Mouse (Mus musculus): ENCODE data around the gene Lrrc29. TPM values are rescaled to one million over a fixed set of nuclear protein-coding genes. Genes with fewer than 3 reads are reported as not detected.
"Not testable (repeated sequence)": the region's sequence is repeated elsewhere in the genome, so short reads cannot be mapped to it uniquely, and the experiment has no call there.

Lrrc29 gene
- total RNA-seq, 2 experiments from 2014 or later = 5.4 to 5.6 TPM

DNA sequence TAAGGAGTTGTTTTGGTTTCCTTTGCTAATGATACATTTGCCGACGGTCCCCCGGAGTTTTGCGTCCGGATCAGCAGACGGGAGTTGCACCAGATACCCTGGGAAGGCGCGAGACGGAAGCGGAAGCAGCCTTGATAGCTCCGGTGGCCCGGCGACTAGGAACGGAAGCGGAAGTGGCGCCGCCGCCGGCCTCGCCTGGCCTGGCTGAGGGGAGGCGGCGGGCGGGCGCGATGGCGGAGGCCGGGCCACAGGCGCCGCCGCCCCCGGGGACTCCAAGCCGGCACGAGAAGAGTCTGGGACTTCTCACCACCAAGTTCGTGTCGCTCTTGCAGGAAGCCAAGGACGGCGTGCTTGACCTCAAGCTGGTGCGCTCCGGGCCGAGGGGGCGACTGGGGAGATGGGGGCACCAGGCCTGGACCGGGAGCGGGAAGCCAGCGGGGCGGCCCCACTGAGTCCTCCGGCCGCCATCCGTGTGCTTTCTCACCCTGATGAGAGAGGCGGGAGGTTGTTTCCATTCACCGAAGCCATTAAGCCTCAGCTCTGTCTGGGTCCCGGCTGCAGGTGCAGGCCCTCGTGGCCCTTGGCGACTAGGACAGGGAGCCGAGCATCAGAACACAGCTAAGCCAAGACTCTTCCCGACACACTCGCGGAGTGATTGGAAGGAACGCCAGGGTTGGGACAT lies 28.4 kb downstream of the Lrrc29 start, which contains the start of gene E2f4:
E2f4 (plus strand) TSS at position 153 of the 682 bp plus-strand sequence.
- DNase-seq (ENCODE audit: extremely low spot score in 1 of 2, low spot score in 2 of 2) = peak; percentile 87 to 96
- intact Hi-C loops (cut with DNase I) = loop anchor here (10.0 kb wide), 1 partner anchor 643 kb away; no protein-coding TSS in a partner anchor

DNA sequence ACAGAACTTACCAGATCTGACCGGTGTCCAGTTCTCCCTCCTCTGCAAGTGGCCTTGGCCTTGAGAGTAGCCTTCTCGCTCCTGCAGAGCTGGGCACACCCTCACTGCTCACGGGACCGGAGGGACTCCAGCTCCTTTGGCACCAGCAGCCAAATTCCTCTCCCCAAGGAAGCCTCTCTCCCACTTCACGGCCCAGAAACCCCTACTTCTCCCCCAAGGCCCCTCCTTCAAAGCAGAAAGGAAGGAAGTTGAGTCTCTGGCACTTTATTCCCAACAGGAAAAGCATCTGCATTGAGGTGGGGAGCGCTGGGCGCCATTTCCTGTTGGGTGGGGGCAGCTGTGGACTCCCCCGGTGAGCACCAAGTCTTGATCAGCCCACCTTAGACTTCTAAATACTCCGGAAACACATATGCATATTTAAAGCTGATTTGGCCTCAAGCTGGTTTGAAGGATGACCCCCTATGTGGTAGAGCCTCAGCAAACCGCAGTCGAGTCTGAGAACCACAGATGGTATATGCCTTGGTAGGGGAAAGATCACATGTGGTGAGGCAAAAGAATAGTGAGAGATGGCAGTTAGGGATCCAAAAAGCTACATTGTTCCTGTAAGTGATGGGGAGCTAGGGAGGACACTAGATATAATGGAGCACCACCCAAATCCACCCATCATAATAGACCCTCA lies 30.0 kb downstream of the Lrrc29 start, which contains the start of gene Exoc3l:
Exoc3l (minus strand) TSS at position 207 of the 679 bp plus-strand sequence.
- intact Hi-C loops (cut with DNase I) = loop anchor here (10.0 kb wide), 1 partner anchor 641 kb away; no protein-coding TSS in a partner anchor

DNA sequence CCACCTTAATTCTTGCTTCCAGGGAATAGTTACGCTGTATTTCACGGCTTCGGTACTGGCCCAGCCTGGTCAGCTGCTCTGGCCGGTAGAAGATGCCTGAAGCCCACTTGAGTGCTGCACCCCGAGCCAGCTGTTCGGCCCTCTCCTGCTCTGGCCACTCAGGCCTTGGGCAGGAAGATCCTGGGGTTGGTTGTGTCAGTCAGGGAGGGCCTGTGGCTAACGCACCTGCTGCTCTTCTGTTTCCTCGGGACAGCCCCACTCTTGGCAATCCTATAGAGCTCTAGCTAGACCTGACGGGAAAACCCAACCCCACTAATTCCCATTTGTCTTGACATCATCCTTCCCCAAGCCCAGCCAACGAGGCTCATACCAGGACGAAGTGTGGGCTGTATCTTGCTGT lies 30.8 kb downstream of the Lrrc29 start:
- no peak for DNase-seq (ENCODE audit: extremely low spot score in 1 of 2, low spot score in 2 of 2)
- intact Hi-C loops (cut with DNase I) = loop anchor here (10.0 kb wide), 1 partner anchor 640 kb away; no protein-coding TSS in a partner anchor

More for the DNA sequence above, 30.0 kb downstream of the Lrrc29 start, which contains the start of gene Exoc3l:
- no peak for DNase-seq (ENCODE audit: extremely low spot score in 1 of 2, low spot score in 2 of 2)

DNA sequence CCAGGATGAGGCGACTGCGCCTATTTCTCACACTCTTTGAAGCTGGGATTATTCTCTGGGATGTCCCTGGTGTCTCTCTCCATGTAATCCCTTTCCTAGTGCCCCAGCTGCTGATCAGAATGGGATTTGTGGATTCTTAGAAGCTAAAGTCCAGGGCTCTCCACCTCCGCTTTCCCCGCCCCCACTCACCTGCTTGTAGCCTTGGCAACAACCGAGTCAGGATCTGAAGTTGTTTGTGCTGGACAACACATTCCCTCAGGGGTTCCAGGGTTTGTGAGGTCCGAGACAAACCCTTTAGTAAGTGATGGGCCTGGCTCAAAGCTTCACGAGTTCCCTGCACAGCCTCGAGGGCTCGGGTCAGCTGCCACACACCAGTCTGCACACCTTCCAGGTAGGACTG lies 31.3 kb downstream of the Lrrc29 start:
- intact Hi-C loops (cut with DNase I) = loop anchor here (10.0 kb wide), 1 partner anchor 640 kb away; no protein-coding TSS in a partner anchor
- DNase-seq (ENCODE audit: extremely low spot score in 1 of 2, low spot score in 2 of 2) = no peak

DNA sequence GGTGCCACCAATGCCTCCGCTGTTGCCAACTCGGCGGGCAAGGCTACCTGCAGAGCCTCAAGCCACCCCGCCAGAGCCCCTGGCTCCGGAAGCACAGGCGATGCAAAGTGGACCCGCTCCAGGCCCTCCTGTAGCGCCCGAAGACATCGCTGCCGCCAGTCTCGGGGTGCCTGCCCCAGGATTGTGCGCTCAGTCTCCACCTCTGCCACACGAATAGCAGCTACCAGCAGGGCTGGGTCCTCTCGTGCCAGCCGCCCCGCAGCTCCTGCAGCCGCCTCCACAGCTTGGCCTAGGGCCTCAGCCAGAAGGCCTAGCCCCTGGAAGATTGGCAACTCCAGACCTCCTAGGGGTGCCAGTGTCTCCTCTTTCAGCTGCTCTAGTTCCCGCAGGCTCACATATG lies 32.7 kb downstream of the Lrrc29 start:
- intact Hi-C loops (cut with DNase I) = loop anchor here (10.0 kb wide), 1 partner anchor 639 kb away; no protein-coding TSS in a partner anchor
- DNase-seq (ENCODE audit: extremely low spot score in 1 of 2, low spot score in 2 of 2) = no peak

DNA sequence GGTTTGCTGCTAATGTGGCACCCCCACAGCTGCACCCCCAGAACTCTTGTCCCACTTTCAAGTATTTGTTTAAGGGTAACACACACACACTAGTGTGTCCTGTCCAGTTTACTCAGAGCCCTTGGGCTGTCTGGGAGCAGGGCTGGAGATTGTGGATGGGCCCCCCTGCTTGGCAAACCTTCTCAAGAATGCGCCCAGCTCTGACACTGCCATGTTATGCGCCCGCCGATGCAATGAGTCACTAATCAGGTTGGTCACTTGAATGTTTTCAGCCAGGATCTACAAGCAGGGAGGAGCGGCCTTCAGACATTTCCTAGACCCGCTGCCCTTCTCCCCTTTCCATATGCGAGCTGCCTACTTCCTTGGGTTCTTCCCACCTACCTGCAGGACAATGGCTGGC lies 33.6 kb downstream of the Lrrc29 start:
- intact Hi-C loops (cut with DNase I) = loop anchor here (10.0 kb wide), 1 partner anchor 638 kb away; no protein-coding TSS in a partner anchor
- DNase-seq (ENCODE audit: extremely low spot score in 1 of 2, low spot score in 2 of 2) = no peak

DNA sequence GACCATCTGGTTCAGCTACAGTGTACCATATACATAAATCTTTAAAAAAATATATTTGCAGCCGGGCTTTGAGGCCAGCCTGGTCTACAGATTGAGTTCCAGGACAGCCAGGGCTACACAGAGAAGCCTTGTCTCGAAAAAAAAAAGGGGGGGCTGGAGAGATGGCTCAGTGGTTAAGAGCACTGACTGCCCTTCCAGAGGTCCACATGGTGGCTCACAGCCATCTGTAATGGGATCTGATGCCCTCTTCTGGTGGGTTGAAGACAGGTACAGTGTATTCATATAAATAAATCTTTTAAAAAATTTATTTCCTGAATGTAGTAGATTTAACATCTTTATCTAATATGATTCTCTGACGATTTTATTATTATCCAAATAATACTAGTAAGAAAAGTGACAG lies 34.3 kb downstream of the Lrrc29 start:
- intact Hi-C loops (cut with DNase I) = loop anchor here (10.0 kb wide), 1 partner anchor 637 kb away; no protein-coding TSS in a partner anchor
- DNase-seq (ENCODE audit: extremely low spot score in 1 of 2, low spot score in 2 of 2) = not testable (repeated sequence)

DNA sequence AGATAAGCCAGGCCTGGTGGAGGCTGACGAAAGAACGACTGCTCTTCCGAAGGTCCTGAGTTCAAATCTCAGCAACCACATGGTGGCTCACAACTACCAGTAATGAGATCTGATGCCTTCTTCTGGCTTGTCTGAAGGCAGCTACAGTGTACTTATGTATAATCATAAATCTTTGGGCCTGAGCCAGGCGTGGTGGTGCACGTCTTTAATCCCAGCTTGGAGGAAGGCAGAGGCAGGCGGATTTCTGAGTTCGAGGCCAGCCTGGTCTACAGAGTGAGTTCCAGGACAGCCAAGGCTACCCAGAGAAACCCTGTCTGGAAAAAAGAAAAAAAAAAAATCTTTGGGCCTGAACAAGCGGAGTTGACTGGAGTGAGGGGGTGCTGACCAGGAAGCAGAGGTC lies 34.7 kb downstream of the Lrrc29 start:
- not testable (repeated sequence) for DNase-seq (ENCODE audit: extremely low spot score in 1 of 2, low spot score in 2 of 2)
- intact Hi-C loops (cut with DNase I) = loop anchor here (10.0 kb wide), 1 partner anchor 637 kb away; no protein-coding TSS in a partner anchor

DNA sequence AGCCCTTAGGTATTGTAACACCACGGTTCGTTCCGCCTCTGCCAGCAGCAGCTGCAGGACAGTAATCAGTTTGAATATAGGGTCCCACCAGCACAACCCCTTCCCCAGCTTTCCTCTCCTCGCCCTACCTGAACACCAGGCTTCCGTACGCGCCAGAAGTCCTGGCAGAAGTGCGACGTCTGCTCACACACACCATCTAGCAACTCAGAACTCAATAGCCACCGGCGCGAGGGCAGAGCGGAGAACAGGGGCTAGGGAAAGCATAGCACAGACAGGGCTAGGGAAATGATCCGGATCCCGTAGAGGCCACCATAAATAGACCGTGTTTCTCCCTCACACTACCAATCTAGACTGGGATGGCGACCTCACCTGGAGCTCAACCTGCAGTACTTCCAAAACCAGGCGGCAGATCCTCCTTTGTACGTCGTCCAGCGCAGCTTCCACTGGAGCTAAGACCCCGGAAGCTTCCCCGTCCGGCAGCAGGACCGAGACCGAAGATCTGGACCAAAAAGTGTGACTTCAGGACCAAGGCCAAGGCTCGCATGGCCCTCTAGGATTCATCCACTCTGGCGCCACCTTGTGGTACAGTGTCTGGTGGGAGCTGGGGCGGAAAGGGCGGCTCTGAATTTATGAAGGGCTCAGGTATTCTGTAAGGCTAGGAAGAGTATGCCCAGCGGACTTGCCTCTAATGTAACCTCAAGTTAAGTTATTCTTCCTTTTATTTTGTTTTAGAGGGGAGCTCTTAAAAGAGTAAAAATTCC lies 35.3 kb downstream of the Lrrc29 start:
- intact Hi-C loops (cut with DNase I) = loop anchor here (10.0 kb wide), 1 partner anchor 636 kb away; no protein-coding TSS in a partner anchor

DNA sequence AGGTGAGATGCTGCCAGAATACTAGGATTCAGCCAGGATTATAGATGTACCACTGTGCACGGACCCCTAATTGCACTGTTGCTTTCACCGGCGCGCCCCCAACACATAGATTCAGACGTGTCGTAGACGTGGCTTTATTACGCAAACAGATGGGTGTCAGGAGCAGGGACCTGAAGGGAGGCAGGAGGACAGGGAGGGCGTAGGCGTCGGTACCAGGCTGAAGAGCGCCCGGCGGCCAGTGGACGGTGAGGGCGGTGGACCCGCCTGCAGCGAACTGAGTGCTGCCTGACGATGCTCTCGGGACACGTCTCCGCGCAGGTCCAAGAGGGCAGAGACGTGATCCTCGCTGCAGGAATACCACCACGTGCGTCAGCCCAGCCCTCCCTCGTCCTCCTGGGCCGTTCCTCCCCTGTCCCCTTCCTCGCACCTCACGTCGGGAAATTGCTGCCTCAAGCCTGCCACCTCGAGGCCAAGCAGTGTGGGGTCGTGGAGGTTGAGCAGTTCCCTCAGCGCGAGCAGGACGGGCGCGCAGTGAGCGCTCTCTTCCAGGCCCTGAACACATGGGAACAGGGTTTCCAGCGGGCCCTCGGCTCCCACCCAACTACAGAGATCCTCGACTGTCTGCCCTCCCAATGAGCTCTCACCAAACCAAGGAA lies 36.1 kb downstream of the Lrrc29 start, which contains the start of gene 4931428F04Rik:
4931428F04Rik (minus strand) TSS at position 60 of the 656 bp plus-strand sequence.
- intact Hi-C loops (cut with DNase I) = loop anchor here (10.0 kb wide), 1 partner anchor 635 kb away; no protein-coding TSS in a partner anchor
- DNase-seq (ENCODE audit: extremely low spot score in 1 of 2, low spot score in 2 of 2) = peak in 1 of 2 experiments; percentile 73

More for the DNA sequence above, 35.3 kb downstream of the Lrrc29 start:
- peak; percentile 62 to 92 for DNase-seq (ENCODE audit: extremely low spot score in 1 of 2, low spot score in 2 of 2)

DNA sequence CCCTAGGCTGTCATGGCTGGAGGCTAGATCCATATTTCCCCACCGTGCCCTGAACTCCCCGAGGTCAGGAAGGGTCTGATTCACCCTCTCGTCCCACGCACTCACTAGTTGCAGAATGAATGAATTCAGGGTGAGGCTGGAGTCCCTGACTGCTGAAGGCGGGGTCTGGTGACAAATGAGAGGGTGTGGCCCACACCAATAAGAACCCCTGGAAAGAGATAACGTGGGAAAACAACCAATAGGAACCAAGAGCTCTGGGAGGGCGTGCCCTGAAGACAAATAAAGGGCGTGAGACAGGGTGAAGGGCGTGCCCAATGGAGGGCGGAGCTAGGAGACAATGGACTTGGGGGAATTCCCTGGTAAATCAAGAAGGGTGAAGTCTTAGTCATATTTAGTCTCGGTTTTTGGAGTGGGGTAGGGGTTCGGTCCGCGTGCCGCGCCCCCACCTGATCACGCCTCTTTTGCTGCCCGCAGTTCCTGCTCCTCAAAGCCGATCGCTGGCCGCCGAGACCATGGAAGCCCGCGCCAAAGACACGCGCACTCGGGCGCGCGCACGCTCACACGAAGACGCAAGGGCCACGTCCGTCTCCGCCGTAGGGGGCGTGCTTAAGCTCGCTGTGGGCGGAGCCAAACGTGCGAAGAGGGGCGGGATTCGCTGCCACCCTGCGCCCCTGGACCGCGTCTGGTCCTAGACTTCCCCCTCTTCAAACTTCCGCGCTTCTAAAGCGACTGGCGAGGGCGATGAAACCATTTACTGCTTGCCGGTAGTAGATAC lies 36.9 kb downstream of the Lrrc29 start:
- DNase-seq (ENCODE audit: extremely low spot score in 1 of 2, low spot score in 2 of 2) = peak; percentile 94 to 96
- intact Hi-C loops (cut with DNase I) = no loop called here

DNA sequence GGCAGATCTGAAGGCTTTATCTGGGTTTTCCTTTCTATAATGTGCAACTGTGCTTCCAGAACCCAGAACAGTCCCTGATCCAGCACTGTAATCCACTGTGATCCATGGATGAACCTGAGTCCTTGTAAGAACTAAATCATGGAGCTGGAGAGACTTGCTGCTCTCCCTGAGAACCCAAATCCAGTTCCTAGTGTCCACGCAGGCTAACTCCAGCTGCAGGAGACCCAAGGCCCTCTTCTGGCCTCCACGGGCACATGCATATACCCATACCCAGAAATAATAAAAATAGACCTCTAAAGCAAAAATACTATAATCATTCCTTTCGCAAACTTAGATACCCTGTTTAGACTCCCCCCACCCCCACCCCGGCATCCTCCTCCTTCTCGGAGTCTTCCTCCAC lies 37.8 kb downstream of the Lrrc29 start:
- intact Hi-C loops (cut with DNase I) = no loop called here

DNA sequence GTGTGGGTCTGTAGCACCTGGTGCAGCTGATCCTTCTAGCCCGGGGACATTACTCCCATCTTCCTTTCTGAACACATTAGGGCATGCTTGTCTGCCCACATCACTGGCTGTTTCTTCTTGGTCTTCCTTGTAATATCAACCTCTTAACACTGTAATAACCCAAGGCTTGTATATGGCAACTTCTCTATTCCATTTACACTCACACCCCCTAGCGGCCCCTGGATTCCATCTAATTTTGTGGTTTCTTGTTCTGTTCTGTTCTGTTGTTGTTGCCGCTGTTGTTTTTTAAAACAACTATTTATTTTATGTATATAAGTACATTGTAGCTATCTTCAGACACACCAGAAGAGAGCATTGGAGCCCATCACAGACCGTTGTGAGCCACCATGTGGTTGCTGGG lies 39.2 kb downstream of the Lrrc29 start:
- intact Hi-C loops (cut with DNase I) = no loop called here
- DNase-seq (ENCODE audit: extremely low spot score in 1 of 2, low spot score in 2 of 2) = no peak

More for the DNA sequence above, 37.8 kb downstream of the Lrrc29 start:
- no peak for DNase-seq (ENCODE audit: extremely low spot score in 1 of 2, low spot score in 2 of 2)

DNA sequence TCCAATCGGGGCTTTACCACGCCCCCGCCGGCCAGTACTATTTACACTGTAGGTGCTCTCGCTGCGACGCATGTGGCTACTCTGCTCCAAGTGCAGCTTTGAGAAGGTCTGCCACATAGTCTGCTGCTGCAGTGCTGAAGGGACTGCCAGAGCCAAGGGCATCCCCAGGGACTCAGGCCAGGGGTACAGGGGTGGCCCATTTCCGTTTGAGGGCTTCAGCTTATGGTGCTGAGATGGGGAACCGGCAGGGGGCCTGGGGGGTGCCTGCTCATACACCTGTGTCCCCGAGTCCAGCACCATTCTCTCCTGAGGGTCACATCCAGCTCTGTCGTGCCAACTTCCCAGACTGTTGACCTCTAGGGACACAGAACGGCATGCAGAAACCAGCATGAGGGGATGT lies 40.6 kb downstream of the Lrrc29 start:
- no peak for DNase-seq (ENCODE audit: extremely low spot score in 1 of 2, low spot score in 2 of 2)
- intact Hi-C loops (cut with DNase I) = no loop called here

DNA sequence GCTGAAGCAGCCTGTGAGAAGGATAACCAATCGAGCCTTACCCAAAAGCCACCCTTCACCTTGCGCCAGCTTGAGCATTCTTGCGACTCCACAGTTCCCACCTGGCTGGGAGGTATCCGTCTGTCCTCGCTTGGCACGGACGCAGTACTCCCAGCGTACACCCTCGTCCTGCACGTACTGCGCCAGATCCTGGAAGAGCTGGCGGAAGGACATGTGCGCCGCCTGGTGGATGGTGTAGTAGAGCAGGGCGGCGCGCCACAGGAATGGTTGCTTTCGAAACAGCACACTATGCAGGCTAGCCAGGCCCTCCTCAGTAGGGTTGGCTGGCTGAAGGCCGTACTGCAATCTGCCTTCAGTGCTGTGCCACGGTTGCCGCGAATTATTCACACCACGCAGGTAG lies 43.0 kb downstream of the Lrrc29 start:
- intact Hi-C loops (cut with DNase I) = no loop called here
- DNase-seq (ENCODE audit: extremely low spot score in 1 of 2, low spot score in 2 of 2) = no peak

DNA sequence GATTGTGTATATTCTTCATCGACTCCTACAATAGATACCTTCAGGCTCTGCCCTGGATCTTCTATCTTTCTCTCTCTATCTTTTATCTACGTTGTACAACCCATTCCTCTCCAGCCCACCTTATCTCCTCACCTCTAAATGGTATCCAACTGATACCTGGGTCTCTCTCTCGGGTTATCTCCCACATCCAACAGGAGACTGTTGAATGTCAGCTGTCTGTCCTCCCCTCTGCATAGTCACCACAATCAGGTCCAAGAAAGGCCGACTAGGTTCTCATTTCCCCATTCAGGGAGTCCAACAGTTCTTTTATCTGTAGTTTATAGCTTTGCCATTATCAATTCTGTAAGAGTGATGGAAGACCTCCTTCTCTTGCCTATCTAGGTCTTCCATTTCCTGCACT lies 43.8 kb downstream of the Lrrc29 start:
- no peak for DNase-seq (ENCODE audit: extremely low spot score in 1 of 2, low spot score in 2 of 2)
- intact Hi-C loops (cut with DNase I) = no loop called here

DNA sequence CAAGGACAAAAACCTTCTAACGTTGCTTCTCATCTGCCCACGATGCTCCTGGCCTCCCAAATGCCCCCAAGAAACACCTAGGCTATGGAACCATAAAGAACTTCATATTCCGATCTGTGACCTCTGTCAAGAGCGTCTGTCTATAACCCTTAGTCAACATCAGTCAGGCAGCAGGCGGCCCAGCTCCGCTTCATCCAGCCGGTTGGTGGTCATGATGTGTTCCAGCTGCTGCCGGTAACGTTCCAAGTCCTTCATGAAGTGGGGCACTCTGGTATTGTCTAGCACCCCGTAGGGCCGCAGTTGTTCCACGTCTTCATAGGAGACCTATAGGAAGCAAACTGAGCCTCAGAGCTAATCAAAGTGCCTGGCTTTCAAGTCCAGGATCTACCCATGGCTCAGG lies 44.3 kb downstream of the Lrrc29 start:
- no peak for DNase-seq (ENCODE audit: extremely low spot score in 1 of 2, low spot score in 2 of 2)
- intact Hi-C loops (cut with DNase I) = no loop called here
